Mouse (Mus musculus) midbrain, embryonic 14.5 days (tissue): Measurements from ENCODE around the gene Mkrn1. TPM values are rescaled to one million over a fixed set of nuclear protein-coding genes. Genes with fewer than 3 reads are reported as not detected.
"Not testable (repeated sequence)": the region's sequence is repeated elsewhere in the genome, so short reads cannot be mapped to it uniquely, and the experiment has no call there.

Experiments
- ATAC-seq: fragments of 200-750 bp; cut with Nextera tagmentation; 2 replicates; pipeline ENCODE4 v1.8.0; 2017; ENCODE audit warnings: moderate number of reproducible peaks, moderate library complexity; ENCODE audit not compliant: low FRiP score, low TSS enrichment
- DNase-seq: peaks from one replicate; pipeline ENCODE4 v3.0.0-alpha.2; 2015
- H3K27ac ChIP-seq: fragments of 300-500 bp; sonication (generic); replicated peaks from 2 replicates; pipeline ENCODE4 v1.5.1; 2014; ENCODE audit warnings: mild to moderate bottlenecking, low read depth, low read length, moderate library complexity
- H3K27me3 ChIP-seq: fragments of 300-500 bp; sonication (generic); 2 replicates; pipeline ENCODE4 v1.6.1; 2014; ENCODE audit warnings: low read length, control low read depth, mixed read lengths; ENCODE audit not compliant: control insufficient read depth, insufficient read depth
- H3K36me3 ChIP-seq: fragments of 300-500 bp; sonication (generic); 2 replicates; pipeline ENCODE4 v1.6.1; 2014; ENCODE audit warnings: low read length, control low read depth; ENCODE audit not compliant: control insufficient read depth, insufficient read depth
- H3K4me1 ChIP-seq: fragments of 300-500 bp; sonication (generic); 2 replicates; pipeline ENCODE4 v1.6.1; 2014; ENCODE audit warnings: mild to moderate bottlenecking, antibody characterized with exemption, low read length, control low read depth; ENCODE audit not compliant: control insufficient read depth, insufficient read depth
- H3K4me2 ChIP-seq: fragments of 300-500 bp; sonication (generic); 2 replicates; pipeline ENCODE4 v1.6.1; 2014; ENCODE audit warnings: mild to moderate bottlenecking, low read length, moderate library complexity
- H3K4me3 ChIP-seq: fragments of 300-500 bp; sonication (generic); replicated peaks from 2 replicates; pipeline ENCODE4 v1.5.1; 2014; ENCODE audit warnings: low read depth, low read length
- H3K9ac ChIP-seq: fragments of 300-500 bp; sonication (generic); replicated peaks from 2 replicates; pipeline ENCODE4 v1.6.1; 2014; ENCODE audit warnings: mild to moderate bottlenecking, low read length, moderate library complexity
- H3K9me3 ChIP-seq: fragments of 300-500 bp; sonication (generic); 2 replicates; pipeline ENCODE4 v1.6.1; 2016; ENCODE audit warnings: low read length, control low read depth, mixed read lengths; ENCODE audit not compliant: control insufficient read depth
- WGBS: fragments of 180-500 bp; shearing (Covaris S2); extraction: QIAGEN DNeasy Blood & Tissue Kit; methylation state at CpG from one replicate; pipeline ENCODE4 v1.1.7; 2014; 5-methylcytosine and 5-hydroxymethylcytosine counted together
- polyA plus RNA-seq: library from polyadenylated mRNA; unstranded; fragments of >200 nt; fragmentation: Nextera tagmentation; extraction: Ambion mirVana; gene quantifications from 2 replicates; pipeline ENCODE4 v1.2.1, GENCODE M21; 2014

Gene Mkrn1
- polyA plus RNA-seq, 1 experiment from 2014 or later: 294 TPM

DNA sequence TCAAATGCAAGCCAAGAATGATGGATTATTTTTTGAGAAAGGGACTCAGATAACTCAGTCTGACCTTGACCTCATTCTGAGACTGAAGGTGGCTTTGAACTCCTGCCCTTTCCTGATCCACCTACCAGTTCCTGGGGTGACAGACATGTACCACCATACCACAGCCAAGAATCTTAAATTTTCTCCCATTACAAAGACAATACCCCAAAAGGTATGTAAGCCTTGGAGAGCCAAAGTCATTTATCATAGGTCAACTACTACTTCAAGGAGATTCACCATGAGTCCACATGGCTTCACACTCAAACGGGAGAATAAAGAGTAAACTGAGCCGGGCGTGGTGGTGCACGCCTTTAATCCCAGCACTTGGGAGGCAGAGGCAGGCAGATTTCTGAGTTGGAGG, 30.3 kb upstream of the Mkrn1 start:
- Histone ChIP-seq H3K4me1 (no peaks in the 10 kb centered on the region), H3K36me3 (no peaks in the 10 kb centered on the region), H3K9ac (no peak overlapping the region), H3K27me3 (no peaks in the 10 kb centered on the region), H3K4me2 (no peak overlapping the region), H3K9me3 (no peaks in the 10 kb centered on the region), H3K27ac (no peak overlapping the region), H3K4me3 (no peak overlapping the region)
- 93% methylated on average over 4 of the region's 4 CpGs for WGBS
- no peak for ATAC-seq
- no peak for DNase-seq

DNA sequence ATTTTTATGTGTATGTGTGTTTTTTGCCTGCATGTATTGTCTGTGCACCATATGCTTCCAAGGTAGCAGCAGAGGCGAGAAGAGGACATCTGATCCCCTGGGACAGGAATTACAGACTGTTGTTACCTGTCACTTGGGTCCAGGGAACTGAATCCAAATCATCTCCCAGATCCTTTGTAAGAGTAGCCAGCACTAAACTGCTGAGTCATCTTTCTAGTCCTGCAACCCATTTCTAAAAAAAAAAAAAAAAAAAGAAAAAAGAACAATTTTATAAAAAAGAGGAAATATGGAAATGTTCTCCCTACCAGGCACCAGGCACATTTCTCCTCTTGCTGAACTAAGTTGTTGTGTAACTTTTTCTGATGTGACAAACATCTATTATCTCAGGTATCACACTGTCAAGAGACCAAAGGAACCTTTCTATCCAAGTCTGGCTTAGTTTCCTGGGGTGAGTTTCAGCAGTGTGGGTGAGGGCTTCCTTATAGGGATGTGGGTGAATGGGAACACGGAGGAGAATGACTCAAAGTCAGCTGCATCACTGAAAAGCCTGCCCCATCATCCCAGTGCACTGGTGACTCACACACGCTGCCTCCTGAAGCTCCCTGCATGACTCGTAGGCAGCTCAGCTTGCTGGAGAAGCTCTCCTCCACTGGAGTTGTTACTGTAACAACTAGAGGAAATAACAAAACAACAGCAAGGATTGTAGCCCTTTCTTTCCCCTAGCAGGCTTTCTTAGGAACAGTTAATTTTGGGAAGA, 27.3 kb upstream of the Mkrn1 start:
- no peaks in the 10 kb centered on the region for H3K27me3 ChIP-seq

DNA sequence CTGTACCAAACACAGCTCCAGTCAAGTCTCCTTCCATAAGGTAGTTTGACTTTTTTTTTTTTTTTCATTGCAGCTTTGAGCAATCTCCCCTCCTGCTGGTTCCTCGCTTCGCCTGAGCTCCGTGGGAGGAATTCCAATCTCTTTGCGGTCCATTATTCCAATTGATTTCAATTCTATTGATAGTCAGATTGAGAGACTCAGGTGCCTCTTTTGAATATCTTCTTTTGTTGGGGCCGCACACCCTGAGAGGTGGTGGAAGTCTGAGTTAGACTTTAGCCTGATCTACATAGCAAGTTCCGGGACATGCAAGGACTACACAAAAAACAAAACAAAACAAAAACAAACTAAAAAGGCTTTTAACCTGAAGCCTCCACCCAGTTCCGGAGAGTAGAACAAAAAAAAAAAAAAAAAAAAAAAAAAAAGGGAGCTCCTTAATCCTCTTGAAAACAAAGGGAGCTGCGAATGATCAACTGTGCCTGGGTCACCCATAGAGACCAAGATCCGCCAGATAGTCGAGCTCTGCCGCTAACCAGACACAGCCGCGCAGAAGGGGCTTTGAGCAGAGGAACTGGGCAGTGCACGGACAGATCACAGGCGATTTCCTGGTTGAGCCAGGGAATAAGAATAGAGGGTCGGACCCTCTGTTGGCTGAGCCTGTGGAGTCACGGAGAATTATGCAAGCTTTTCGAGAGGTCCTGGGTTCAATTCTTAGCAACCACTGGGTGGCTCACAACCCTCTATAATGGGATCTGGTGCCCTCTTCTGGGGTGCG, 25.7 kb upstream of the Mkrn1 start:
- H3K27ac ChIP-seq: no peak overlapping the region
- ATAC-seq (no peak), DNase-seq (peak; percentile 31)
- no peaks in the 10 kb centered on the region for H3K9me3 ChIP-seq
- H3K27me3 ChIP-seq: no peaks in the 10 kb centered on the region
- 3% methylated on average over 19 of the region's 19 CpGs for WGBS
- H3K4me1 ChIP-seq: no peaks in the 10 kb centered on the region
- H3K36me3 ChIP-seq: no peaks in the 10 kb centered on the region
- no peak overlapping the region for H3K9ac ChIP-seq
- peak overlapping the region; percentile 18 for H3K4me2 ChIP-seq
- H3K4me3 ChIP-seq: no peak overlapping the region

More for the DNA sequence above, 27.3 kb upstream of the Mkrn1 start:
- H3K9ac ChIP-seq: no peak overlapping the region
- H3K4me2 ChIP-seq: no peak overlapping the region
- H3K4me3 ChIP-seq: no peak overlapping the region
- WGBS: 53% methylated on average over 4 of the region's 4 CpGs
- ATAC-seq (no peak), DNase-seq (no peak)
- H3K36me3 ChIP-seq: no peaks in the 10 kb centered on the region
- no peaks in the 10 kb centered on the region for H3K9me3 ChIP-seq
- no peaks in the 10 kb centered on the region for H3K4me1 ChIP-seq
- H3K27ac ChIP-seq: no peak overlapping the region

DNA sequence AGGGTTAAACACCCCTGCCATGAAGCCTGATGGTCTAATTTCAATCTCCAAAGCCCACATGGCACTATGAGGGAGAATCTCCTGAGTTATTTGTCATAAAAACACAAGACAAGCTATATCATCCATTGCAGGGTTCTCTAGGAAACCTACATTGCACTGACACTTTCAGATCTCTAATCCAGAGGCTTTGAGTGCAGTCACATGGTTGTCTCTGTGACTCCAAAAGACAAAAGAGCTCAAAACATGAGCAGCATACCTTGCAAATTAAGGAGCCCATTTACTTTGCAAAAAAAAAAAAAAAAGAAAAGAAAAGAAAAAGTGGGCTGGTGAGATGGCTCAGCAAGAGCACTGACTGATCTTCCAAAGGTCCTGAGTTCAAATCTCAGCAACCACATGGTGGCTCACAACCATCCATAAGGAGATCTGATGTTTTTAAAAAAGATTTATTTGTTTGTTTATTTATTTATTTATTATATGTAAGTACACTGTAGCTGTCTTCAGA, 22.6 kb upstream of the Mkrn1 start:
- no peak for ATAC-seq
- Histone ChIP-seq H3K4me1 (no peaks in the 10 kb centered on the region), H3K4me3 (no peak overlapping the region), H3K9ac (no peak overlapping the region), H3K27ac (no peak overlapping the region), H3K27me3 (no peaks in the 10 kb centered on the region), H3K4me2 (no peak overlapping the region), H3K9me3 (no peaks in the 10 kb centered on the region), H3K36me3 (no peaks in the 10 kb centered on the region)
- DNase-seq: no peak

DNA sequence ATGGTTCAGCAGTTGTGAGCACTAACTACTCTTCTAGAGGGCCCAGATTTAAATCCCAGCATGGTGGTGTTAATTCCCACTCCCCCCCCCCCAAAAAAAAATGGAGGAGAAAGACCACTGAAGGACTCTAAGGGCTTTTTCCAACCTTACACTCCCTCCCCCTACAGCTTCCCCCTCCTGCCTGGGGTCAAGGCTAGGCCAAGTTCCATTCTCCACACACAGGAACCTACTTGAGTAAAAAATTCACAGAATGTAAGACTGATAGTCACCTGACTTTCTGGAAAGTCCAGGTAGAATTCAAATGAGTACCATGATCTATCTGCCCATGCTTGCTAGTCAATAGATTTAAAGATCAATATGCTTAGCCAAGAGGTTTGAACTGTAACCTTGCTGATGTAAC, 19.9 kb upstream of the Mkrn1 start:
- H3K4me2 ChIP-seq: no peak overlapping the region
- no peaks in the 10 kb centered on the region for H3K4me1 ChIP-seq
- no peak overlapping the region for H3K9ac ChIP-seq
- H3K27me3 ChIP-seq: no peaks in the 10 kb centered on the region
- H3K4me3 ChIP-seq: no peak overlapping the region
- H3K27ac ChIP-seq: no peak overlapping the region
- H3K36me3 ChIP-seq: no peaks in the 10 kb centered on the region
- H3K9me3 ChIP-seq: no peaks in the 10 kb centered on the region
- ATAC-seq (no peak), DNase-seq (no peak)

DNA sequence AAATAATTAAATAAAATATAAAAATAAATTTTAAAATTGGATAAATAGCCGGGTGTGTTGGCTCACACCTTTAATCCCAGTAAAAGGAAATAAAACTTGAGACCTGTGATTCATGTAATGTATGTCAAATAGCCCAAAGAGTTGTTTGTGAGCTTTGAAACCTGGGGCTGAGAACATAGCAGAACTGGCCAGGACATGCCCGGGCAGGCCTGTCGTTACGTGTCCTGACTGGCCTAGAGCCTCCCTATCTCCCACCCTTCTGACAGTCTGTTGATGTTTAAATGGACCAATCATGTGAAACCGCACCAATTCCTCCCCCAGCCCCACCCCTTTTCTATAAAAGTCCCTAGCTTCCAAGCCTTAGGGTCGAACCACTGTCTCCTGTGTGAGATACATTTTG, 17.3 kb upstream of the Mkrn1 start:
- H3K27ac ChIP-seq, H3K9me3 ChIP-seq, DNase-seq, H3K36me3 ChIP-seq, H3K9ac ChIP-seq, H3K27me3 ChIP-seq, H3K4me3 ChIP-seq, ATAC-seq, H3K4me2 ChIP-seq, H3K4me1 ChIP-seq: not testable (repeated sequence)
- WGBS: 92% methylated on average over 6 of the region's 6 CpGs

DNA sequence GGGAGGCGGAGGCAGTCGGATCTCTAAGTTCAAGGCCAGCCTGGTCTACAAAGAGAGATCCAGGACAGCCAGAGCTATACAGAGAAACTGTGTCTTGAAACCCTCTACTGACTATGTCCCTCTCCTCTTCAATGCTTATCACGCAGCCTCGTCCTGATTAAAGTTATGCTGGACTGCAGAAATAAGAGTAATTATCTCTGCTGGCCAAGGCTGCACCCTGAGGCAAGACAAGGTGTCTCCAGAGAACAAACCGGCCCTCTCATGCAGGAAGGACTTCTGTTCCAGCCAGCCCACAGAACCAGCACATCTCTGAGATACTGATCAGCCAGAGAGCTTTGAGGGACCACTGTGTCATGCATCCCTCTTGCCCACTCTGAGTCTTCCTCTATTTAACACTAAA, 15.6 kb upstream of the Mkrn1 start:
- no peaks in the 10 kb centered on the region for H3K4me1 ChIP-seq
- no peak overlapping the region for H3K27ac ChIP-seq
- no peak overlapping the region for H3K9ac ChIP-seq
- no peaks in the 10 kb centered on the region for H3K36me3 ChIP-seq
- no peak for ATAC-seq
- H3K27me3 ChIP-seq: no peaks in the 10 kb centered on the region
- H3K9me3 ChIP-seq: no peaks in the 10 kb centered on the region
- H3K4me3 ChIP-seq: no peak overlapping the region
- 77% methylated on average over 5 of the region's 5 CpGs for WGBS
- no peak overlapping the region for H3K4me2 ChIP-seq
- no peak for DNase-seq

DNA sequence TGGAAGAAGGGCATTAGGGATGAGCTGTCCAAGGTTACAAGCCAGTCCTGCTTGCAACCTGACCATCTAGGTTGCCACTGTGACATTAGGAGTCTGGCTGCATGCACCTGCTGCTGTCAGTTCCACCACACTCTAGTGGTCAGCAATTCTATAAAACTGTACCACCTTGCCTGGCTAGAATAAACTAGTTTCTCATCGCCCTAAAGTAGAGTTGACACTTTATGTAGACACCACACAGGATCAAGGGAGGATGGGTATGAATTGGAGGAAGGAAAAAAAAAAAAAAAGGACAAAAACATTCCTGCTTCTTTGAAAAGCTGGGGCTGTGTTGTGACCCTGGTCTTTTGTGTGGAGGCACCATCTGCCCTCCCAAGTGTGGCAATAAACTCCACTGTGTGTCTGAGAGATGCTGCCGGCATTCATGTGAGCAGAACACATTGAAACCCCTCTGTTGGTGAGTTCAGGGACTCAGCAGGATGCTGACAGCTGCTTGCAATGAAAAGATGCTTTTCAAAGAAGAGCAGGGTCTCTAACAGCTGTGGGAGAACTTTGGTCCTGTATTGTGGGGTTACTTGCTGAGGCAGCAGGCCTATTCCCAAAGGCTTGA, 14.7 kb upstream of the Mkrn1 start:
- ATAC-seq (no peak), DNase-seq (peak; percentile 20)

More for the DNA sequence above, 14.7 kb upstream of the Mkrn1 start:
- no peak overlapping the region for H3K4me3 ChIP-seq
- 5% methylated on average over 2 of the region's 2 CpGs for whole genome bisulfite sequencing
- no peaks in the 10 kb centered on the region for H3K36me3 ChIP-seq
- H3K4me2 ChIP-seq: no peak overlapping the region
- no peak overlapping the region for H3K27ac ChIP-seq
- H3K4me1 ChIP-seq: no peaks in the 10 kb centered on the region
- H3K27me3 ChIP-seq: no peaks in the 10 kb centered on the region
- no peaks in the 10 kb centered on the region for H3K9me3 ChIP-seq
- H3K9ac ChIP-seq: no peak overlapping the region
